Mouse (Mus musculus) heart, adult 2 months (tissue): ENCODE data around the gene Exoc2. TPM values are rescaled to one million over a fixed set of nuclear protein-coding genes. Genes with fewer than 3 reads are reported as not detected.
A peak's percentile ranks its signal among the peaks of the same experiment; 100 is the strongest.

Source experiments
- DNase-seq, 2 experiments: peaks; one replicate each; pipeline ENCODE4 v3.0.0; 2021
- H3K27ac ChIP-seq: fragments of 200-600 bp; 2 replicates; pipeline ENCODE4 v1.8.1; 2022
- H3K27me3 ChIP-seq: fragments of 200-500 bp; 2 replicates; pipeline ENCODE4 v1.6.1; 2012; ENCODE audit warnings: mild to moderate bottlenecking, low read length, inconsistent platforms, mixed read lengths; ENCODE audit not compliant: control insufficient read depth, insufficient read depth
- H3K36me3 ChIP-seq: fragments of 200-500 bp; 2 replicates; pipeline ENCODE4 v1.6.1; 2012; ENCODE audit warnings: low read length, inconsistent platforms; ENCODE audit not compliant: control insufficient read depth, insufficient read depth
- H3K4me1 ChIP-seq: fragments of 200-500 bp; 2 replicates; pipeline ENCODE4 v1.6.1; 2011; ENCODE audit warnings: low read length; ENCODE audit not compliant: control insufficient read depth, insufficient read depth
- H3K4me3 ChIP-seq: fragments of 200-600 bp; 2 replicates; pipeline ENCODE4 v1.8.1; 2022
- H3K79me2 ChIP-seq: fragments of 200-500 bp; replicated peaks from 2 replicates; pipeline ENCODE4 v1.6.1; 2012; ENCODE audit warnings: mild to moderate bottlenecking, inconsistent platforms, low read length, moderate library complexity, mixed read lengths; ENCODE audit not compliant: control insufficient read depth, insufficient read depth
- H3K9ac ChIP-seq: fragments of 200-500 bp; 2 replicates; pipeline ENCODE4 v1.6.1; 2012; ENCODE audit warnings: low read depth, mild to moderate bottlenecking, control low read depth, inconsistent platforms, low read length, mixed read lengths
- CTCF ChIP-seq: fragments of 200-600 bp; IDR thresholded peaks from 2 replicates; pipeline ENCODE4 v1.8.1; 2022; ENCODE audit warnings: antibody characterized with exemption, mild to moderate bottlenecking, moderate library complexity
- EP300 ChIP-seq: fragments of 200-500 bp; IDR thresholded peaks from 2 replicates; pipeline ENCODE4 v1.6.1; 2011; ENCODE audit warnings: low read depth, low read length, control low read depth; ENCODE audit not compliant: insufficient read depth
- POLR2A ChIP-seq: fragments of 200-500 bp; IDR thresholded peaks from 2 replicates; pipeline ENCODE4 v1.6.1; 2011; ENCODE audit warnings: mild to moderate bottlenecking, low read depth, low read length, control low read depth; ENCODE audit not compliant: insufficient read depth
- WGBS: fragments of 180-500 bp; shearing (Covaris S2); methylation state at CpG from one replicate; pipeline ENCODE4 v1.1.7; 2018; 5-methylcytosine and 5-hydroxymethylcytosine counted together
- intact Hi-C: fragments of 180-260 bp; cut with DNase I; formaldehyde crosslinking; loops from one replicate; pipeline ENCODE4 v1.15.1; 2025
- polyA plus RNA-seq: library from polyadenylated mRNA; depleted of rRNA; stranded (reverse); fragments of >200 nt; gene quantifications from 2 replicates; pipeline ENCODE4 v1.2.3, GENCODE M21; 2012
- total RNA-seq, 2 experiments: library from RNA; stranded (reverse); gene quantifications; 2 replicates each; pipeline ENCODE4 v1.2.3; 2021

Gene Exoc2
- total and polyA plus RNA-seq, 3 experiments = 6.4 to 14.7 (median 14.3) TPM

DNA sequence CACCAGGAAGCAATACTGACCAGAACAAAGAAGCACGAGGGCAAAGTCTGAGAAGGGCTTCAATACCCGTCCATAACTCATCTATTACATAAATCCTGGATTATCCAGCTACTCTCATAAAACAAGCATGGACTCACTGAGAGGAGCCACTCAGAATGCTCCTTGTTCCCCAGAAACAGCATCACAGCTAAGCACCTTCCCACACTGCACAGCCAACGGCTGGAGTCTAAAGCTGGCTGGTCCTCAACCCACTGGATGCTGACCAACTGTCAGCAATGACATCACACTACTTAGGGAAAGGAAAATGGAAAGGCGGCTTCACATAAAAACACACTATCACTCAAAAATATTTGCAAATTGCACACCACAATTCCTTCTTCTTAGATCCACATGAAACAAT lies 5.6 kb downstream of the Exoc2 start:
- Histone ChIP-seq H3K79me2 (peaks cover 4% of the 10 kb centered on the region; the same call in 1 of the 2 replicates), H3K27me3 (no peaks in the 10 kb centered on the region), H3K27ac (no peak overlapping the region), H3K9ac (no peak overlapping the region), H3K4me3 (no peak overlapping the region), H3K4me1 (peaks cover 7% of the 10 kb centered on the region), H3K36me3 (peaks cover 4% of the 10 kb centered on the region; the same call in 1 of the 2 replicates)
- DNase-seq = peak; percentile 17 to 29
- no peak for TF ChIP-seq CTCF
- no peak for TF ChIP-seq POLR2A
- no peak for TF ChIP-seq EP300
- 40% methylated on average over 4 of the region's 4 CpGs for WGBS
- intact Hi-C loops = loop anchor here (5.0 kb wide), 1 partner anchor 36 kb away; no protein-coding TSS in a partner anchor

DNA sequence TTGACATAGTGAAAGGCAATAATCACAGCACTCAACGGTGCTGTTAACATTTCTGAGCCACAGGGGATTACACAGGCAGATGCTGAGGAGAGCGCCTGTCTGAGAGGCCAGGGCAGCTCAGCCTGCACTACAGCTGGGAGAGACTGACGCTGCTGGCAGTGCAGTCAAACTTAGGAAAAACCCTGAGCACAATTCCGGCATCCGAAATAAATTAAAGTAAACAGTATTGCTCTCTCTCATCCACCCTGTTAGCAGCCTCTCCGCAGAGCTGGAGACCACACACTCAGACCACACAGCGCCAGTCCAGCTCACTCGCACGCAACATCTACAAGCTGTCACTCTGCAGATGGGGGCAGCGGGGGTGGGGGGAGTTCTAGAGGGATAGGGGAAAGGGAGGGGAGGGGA lies 7.4 kb downstream of the Exoc2 start:
- Histone ChIP-seq H3K36me3 (peaks cover 3% of the 10 kb centered on the region; the same call in 1 of the 2 replicates), H3K9ac (no peak overlapping the region), H3K27me3 (no peaks in the 10 kb centered on the region), H3K27ac (no peak overlapping the region), H3K4me1 (peaks cover 7% of the 10 kb centered on the region), H3K79me2 (peaks cover 6% of the 10 kb centered on the region), H3K4me3 (no peak overlapping the region)
- no peak for DNase-seq
- intact Hi-C loops = loop anchor here (5.0 kb wide), 1 partner anchor 34 kb away; no protein-coding TSS in a partner anchor
- 33% methylated on average over 10 of the region's 10 CpGs for WGBS
- no peak for TF ChIP-seq EP300
- TF ChIP-seq CTCF = no peak
- no peak for TF ChIP-seq POLR2A

DNA sequence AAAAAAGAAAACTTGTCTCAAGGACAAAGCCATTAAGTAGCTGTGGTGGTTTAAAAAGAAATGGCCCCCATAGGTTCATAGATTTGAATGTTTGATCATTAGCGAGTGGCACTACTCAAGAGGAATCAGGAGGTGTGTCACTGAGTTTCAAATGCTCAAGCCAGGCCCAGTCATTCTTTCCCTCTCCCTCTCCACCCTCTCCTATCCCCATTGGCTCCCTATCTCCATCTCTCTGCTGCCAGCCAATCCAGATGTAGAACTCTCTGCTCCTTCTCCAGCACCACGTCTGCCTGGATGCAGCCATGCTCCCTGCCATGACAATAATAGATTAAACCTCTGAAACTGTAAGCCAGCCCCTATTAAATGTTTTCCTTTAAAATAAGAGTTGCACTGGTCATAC lies 12.0 kb downstream of the Exoc2 start:
- intact Hi-C loops = no loop called here
- no peak for DNase-seq
- TF ChIP-seq EP300 = no peak
- no peak for TF ChIP-seq POLR2A
- no peak for TF ChIP-seq CTCF
- Histone ChIP-seq H3K79me2 (peaks cover 9% of the 10 kb centered on the region), H3K36me3 (no peaks in the 10 kb centered on the region; the same call in 1 of the 2 replicates), H3K9ac (no peak overlapping the region), H3K27ac (no peak overlapping the region), H3K27me3 (no peaks in the 10 kb centered on the region), H3K4me3 (no peak overlapping the region), H3K4me1 (peaks cover 2% of the 10 kb centered on the region)
- WGBS = 62% methylated on average over 2 of the region's 2 CpGs

DNA sequence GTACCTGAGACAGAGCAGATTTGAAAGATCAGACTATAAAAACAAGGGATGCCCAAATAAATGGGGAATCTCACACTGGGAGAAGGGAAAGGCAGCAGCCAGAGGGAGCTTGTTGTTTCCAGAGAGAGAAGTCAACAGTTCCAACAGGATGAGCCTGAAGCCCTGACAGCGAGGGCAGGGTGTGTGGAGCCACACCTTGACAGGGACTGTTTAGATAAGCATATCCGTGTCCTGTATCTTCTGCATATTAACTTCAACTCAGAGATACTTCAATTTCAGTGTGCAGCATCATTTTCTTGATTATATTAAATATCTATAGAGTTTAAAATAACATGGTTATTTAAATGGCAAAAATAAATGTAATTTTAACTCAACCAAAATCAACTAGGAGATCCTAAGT lies 13.2 kb downstream of the Exoc2 start:
- Histone ChIP-seq H3K27me3 (no peaks in the 10 kb centered on the region), H3K4me3 (no peak overlapping the region), H3K9ac (no peak overlapping the region), H3K4me1 (peaks cover 2% of the 10 kb centered on the region), H3K79me2 (peaks cover 9% of the 10 kb centered on the region), H3K36me3 (no peaks in the 10 kb centered on the region; the same call in 1 of the 2 replicates), H3K27ac (no peak overlapping the region)
- no peak for DNase-seq
- 86% methylated on average over 2 of the region's 2 CpGs for WGBS
- TF ChIP-seq POLR2A = no peak
- TF ChIP-seq EP300 = no peak
- intact Hi-C loops = no loop called here

DNA sequence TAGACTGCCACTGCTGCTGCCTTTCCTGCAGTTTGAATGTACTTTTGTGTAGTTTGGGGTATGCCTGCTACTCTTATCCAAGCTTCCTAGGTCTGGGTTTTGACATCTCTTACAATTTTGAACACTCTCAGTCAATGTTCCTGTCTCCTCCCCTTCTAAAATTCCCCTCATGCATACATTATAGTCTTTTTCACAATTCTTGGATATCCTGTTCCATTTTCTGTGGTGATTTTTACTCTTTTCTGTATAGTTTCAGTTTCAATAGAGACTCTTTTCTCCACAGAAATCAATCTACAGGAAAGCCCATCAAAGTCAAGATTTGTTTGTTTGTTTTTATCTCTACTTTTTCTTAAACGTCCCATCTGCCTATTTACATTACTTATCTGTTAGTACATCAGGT lies 20.3 kb downstream of the Exoc2 start:
- 32% methylated on average over 1 of the region's 1 CpGs for WGBS
- intact Hi-C loops = no loop called here
- no peak overlapping the region for H3K27ac ChIP-seq

DNA sequence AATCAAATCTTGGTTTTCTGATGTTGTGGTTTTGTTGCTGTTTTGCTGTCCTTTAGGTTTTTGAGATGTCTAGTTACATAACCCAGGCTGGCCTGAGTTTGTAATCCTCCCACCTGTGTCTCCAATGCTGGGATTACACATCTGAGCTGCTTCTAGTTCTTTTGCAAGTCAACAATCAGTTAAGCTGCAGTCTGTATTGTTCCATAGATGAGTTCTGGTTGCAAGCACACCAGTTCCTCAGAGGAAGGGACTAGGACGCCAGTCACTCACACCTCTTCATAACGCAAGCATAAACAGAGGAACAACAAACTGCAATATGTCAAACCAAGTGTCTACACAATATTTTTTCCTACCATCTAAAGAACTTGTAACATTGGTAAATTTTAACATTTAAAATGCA lies 21.8 kb downstream of the Exoc2 start:
- intact Hi-C loops = no loop called here
- no peak for DNase-seq
- H3K27me3 ChIP-seq = no peaks in the 10 kb centered on the region
- H3K4me1 ChIP-seq = peaks cover 2% of the 10 kb centered on the region
- H3K4me3 ChIP-seq = no peak overlapping the region
- no peak overlapping the region for H3K9ac ChIP-seq
- TF ChIP-seq POLR2A (no peak), EP300 (no peak), CTCF (no peak)
- 93% methylated on average over 2 of the region's 2 CpGs for WGBS
- peaks cover 2% of the 10 kb centered on the region; the same call in 1 of the 2 replicates for H3K79me2 ChIP-seq
- no peak overlapping the region for H3K27ac ChIP-seq
- no peaks in the 10 kb centered on the region; the same call in 1 of the 2 replicates for H3K36me3 ChIP-seq

More for the DNA sequence above, 20.3 kb downstream of the Exoc2 start:
- no peak overlapping the region for H3K4me3 ChIP-seq
- H3K9ac ChIP-seq = no peak overlapping the region
- no peak for DNase-seq
- no peaks in the 10 kb centered on the region; the same call in 1 of the 2 replicates for H3K36me3 ChIP-seq
- H3K4me1 ChIP-seq = peaks cover 2% of the 10 kb centered on the region
- H3K79me2 ChIP-seq = no peaks in the 10 kb centered on the region; the same call in 1 of the 2 replicates
- TF ChIP-seq CTCF (no peak), EP300 (no peak), POLR2A (no peak)
- H3K27me3 ChIP-seq = no peaks in the 10 kb centered on the region
